Mouse (Mus musculus) left cerebral cortex, adult 18-20 months (tissue): Measurements from ENCODE around the gene Fbrsl1. TPM values are rescaled to one million over a fixed set of nuclear protein-coding genes. Genes with fewer than 3 reads are reported as not detected.

Experiments used
- DNase-seq, 2 experiments: peaks; one replicate each; pipeline ENCODE4 v3.0.0; 2021 to 2022; ENCODE audit warnings: low spot score in 2 of 2, mixed read lengths in 1 of 2
- long read RNA-seq, 2 experiments: library from polyadenylated mRNA; stranded (forward); transcript quantifications; one replicate each; pipeline ENCODE4 v2.0.0; 2021
- total RNA-seq, 2 experiments: library from RNA; stranded (reverse); gene quantifications; 2 replicates each; pipeline ENCODE4 v1.2.3; 2021

Gene Fbrsl1
- total RNA-seq: 10 to 100 TPM; 73.8 to 80.7 TPM
- long read RNA-seq, experiment 1, partial matches to known transcripts: 0 of 4 reads
- long read RNA-seq, experiment 1, other reads (novel, unspliced or antisense): 3 of 4 reads
- long read RNA-seq, experiment 2, transcript Fbrsl1-204 (1 exons, 1,988 nt): major isoform, 5 of 12 reads
- long read RNA-seq, experiment 2, partial matches to known transcripts: 1 of 12 reads
- long read RNA-seq, experiment 2, other reads (novel, unspliced or antisense): 3 of 12 reads

DNA sequence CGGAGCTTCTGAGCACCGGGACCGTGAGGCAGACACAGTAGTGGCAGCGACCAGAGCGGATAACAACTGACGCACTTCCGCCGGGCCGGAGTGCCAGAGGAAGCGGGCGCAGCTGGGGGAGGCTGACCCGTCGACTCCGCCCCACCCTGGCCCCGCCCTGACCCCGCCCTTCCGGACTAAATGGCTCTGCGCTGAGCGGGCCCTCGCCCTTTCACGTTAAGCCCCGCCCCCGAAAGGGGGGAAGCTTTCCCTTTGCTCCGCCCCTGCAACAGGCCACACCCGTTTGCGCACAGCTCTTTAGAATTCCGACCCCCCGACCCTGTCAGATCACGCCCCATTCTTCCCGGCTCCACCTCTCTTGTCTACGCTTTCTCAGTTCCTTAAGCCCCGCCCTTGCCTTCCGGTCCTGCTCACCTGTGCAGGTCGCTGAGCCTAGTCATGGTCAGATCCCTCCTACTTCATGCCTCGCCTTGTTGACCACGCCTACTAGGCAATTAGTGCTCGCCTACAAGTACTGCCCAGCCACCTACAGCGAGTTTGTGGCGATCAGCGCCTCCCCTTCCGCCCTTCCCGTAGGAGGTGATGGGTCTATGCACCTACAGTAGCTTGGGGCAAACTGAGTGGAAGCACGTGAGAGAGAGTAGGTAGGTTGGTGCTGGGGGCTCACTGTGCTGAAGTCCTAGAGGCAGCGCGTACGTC is at the start of gene Fbrsl1:
TSS of gene Fbrsl1 (minus strand) at position 68 of the 699 bp plus-strand sequence.
- DNase-seq: peak; percentile 87 to 90

DNA sequence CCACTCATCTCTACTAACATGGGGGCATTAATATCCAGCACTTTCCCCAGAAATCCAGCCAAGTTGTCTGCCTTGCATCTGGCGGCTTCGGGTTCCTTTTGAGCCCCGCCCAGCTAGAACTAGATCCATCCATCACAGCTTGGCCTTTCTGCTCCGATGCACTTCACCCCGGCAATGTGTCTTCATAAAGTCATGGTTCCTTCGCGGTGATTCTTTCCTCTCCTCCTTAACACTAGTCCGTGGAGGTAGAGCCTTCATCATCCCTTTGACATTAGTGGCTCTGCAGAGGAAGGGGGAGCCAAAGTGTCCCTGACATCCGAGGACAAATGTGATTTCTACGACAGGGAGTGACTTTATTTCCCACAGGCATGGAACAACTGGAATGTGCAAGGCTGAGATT is 49.8 kb upstream of the Fbrsl1 start:
- DNase-seq: no peak

DNA sequence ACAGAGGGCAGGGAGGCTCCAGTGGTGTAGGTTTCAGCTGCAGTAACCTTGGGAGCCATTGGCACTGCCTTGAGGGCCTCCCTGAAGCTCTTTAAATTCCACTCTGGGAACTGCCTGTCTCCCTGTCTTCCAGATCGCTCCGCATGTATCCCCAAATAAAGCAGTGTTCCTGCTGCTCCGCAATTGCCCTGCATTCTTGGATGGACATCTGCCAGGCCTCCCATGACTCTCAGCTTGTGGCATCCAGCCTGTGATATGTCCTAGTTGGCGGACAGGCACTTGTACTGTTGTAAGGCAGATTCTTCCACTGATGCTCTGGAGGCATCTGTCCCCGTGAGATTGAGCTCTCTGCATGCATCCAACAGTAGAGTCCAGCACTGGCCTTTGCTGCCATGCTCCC is 49.3 kb upstream of the Fbrsl1 start:
- DNase-seq: peak in 1 of 2 experiments; percentile 22

DNA sequence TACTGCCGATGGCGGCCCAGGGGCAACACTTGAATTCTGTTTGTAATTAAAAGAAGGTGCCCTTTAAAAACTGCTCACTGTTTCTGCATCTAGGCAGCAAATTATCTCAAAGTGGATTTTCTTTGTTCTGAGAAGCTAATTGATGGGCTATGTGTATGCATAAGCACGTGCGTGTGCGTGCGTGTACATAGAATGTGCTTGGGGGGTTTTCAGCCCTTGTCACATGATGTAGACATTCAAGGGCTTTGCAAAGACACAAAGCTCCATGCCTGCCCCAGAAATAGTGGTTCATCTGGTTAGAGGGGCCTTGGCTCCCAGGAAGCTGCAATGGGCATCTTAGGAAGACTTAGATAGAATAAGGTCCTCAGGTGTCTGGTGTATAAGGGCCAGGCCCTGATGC is 46.7 kb upstream of the Fbrsl1 start:
- no peak for DNase-seq

DNA sequence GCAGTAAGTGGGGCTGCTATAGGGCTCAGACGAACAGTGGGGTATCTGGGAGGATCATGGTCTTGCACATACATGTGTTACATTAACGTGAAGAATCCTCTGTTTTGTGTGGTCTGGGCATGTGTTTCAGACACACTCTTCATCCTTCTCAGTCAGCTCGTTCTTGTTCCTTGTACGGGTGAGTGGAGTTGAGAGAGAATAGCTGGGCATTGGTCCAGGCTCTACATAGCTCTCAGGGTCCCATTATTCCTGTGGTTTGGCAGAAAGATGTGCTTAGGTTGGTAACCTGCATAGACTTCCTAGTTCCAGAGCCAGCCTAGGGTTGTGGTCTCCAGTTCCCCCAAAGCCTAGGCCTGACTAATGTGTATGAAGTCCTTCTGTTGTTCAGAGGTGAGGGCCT is 46.1 kb upstream of the Fbrsl1 start:
- DNase-seq: no peak

DNA sequence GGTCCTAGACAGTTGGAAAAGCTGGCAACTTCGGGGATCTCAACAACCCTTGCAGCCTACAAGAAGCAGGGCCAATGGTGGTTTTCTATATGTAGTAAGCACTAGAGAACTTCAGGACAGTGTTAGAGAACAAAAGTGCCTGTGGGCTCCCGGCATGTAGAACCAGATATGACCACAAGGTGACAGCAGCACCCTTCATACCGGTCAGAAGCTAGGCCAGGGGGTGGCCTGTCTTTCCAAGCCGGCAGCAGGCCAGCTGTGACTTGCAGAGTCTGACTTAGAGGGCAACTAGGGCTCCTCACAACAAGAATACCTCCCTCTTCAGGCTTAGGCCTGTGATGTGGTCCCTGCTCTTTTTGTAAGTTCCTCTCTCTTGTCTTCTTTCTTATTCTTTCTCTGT is 45.5 kb upstream of the Fbrsl1 start:
- peak; percentile 69 to 80 for DNase-seq

DNA sequence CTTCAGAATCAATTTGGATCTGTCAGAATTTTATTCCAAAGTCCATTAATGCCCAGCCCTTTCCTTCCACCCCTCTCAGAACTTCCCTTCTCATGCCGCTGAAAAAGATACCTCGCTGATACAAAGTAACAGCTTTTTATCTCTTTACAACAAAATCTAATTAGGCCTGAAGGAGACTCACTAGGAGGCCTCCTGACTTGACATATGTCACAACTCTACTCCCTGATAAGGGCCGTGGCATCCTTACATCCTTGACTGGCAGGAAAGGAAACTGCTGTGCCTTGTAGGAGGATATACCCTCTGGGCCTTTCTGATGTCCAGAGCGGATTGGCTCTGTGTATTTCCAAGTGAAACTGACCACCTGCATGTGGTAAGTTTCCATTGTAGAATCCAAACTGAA is 41.3 kb upstream of the Fbrsl1 start:
- no peak for DNase-seq

DNA sequence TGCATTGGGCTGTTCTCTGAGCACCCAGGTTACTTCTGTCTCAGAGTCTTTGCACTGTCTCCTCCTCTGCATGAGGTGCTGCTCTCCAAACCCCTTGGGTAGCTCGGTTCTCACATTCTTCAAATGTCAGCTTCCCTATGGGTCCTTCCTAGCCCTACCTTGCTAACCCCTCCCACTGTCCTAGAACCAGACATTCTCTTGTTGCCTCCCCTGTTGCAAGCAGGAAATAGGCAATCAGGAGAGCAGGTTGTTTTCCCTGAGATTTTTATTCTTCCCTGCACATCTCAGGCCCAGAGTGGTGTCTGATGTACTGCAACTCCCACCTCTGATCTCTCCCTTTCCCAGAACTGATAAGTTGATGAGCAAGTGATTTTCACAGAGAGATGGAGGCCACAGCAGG is 39.6 kb upstream of the Fbrsl1 start:
- no peak for DNase-seq

DNA sequence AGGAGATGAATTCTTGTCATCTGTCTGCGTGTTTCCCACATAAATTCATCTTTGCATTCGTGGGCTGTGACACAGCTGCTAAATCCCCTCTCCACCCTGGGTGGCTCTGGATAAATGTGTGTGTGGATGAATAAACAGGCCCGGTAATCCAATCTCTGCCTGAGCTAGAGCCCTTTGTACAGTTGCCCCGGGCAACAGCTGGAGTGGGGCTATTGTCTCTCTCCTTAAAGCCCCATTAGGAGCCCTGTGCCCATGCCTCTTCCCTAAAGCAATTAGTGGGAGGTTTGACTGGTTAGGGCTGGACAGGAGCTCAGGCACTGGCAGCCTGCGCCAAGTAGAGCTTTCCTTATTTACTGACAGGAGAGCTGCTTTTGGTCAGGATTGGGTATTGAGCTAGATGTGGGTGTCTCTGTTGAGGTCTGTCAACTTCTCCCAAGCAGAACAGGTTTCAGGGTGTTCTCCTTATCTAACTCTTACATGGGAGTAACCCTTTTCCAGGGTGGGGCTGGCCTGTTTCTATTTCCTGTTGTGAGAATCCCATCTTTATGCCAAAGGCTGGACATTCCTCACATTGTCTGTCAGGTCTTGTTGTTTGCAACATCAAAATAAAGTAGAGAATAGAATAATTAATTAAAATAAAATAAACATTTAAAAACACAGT is 38.5 kb upstream of the Fbrsl1 start:
- no peak for DNase-seq

DNA sequence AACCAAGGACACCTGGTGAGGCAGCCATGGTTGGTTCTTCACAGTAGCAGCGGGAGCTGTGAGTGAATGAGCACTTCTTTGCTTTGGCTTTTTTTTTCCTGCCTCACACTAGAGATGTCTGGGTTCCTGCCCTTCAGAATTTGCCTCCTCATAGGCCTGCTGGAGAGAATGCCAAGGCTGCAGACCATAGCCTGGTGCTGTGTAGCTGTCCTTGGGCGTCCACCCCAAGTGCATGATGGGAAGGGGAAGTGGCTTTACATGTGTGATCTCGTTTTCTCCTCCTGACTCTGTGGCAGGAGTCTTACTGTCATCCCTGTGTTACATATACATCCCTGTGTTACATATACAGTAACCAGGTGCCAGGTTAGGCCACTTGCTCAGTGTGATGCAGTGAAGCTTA is 36.4 kb upstream of the Fbrsl1 start:
- DNase-seq: no peak

DNA sequence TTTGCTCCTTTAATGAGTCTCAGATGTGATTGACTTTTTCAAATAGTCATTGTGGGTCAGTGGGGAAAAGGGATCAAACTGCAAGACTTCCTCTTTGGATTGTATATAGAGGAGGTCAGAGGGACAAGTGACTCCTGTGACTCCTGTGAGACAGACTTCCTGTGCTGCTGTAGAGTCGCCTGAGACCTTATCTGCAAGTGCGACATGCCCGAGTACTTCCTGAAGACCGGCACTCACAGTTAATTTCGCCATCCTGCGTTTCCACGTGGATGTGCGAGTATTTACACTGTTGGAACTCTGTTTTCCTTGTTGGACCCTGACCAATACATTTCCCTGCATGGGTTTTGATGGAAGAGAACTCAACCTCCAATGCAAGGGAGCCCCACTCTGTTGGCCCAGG is 30.9 kb upstream of the Fbrsl1 start:
- no peak for DNase-seq

DNA sequence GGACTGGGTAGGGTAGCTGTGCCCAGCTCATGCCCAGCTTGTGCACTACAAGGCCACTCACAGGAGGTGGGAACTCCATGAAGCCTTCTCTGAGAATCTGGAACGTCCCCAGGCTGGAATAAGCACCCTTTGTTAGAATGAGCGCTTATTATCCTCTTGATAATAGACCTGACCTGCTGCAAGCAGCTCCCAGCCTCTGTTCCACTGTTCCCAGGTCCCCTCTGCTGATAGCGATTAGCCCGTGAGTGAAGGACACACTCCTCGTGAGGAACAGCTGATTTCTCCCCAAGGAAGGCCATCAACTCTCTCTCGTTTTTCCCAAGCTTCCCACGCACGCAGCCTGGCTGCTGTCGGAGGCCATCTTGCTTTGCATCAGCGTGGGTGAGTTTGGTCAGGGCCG is 25.9 kb upstream of the Fbrsl1 start:
- DNase-seq: no peak

DNA sequence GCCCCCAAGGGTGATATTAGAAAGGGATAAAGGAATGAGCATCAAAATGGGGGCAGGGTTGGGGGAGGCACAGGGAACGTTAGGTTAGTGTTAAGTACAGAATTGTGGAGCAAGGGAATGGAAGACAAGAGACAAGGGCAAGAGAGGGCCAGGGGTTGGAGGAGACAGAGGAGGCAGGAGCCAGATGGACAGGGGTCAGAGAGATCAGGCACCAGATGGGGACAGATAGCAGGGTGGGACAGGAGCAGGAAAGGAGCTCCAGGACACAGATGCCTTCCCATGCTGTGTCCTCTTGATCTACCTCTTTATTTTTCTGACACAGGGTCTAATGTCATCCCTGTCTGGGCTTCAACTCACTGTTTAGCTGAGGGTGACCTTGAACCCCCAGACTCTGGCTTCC is 24.5 kb upstream of the Fbrsl1 start:
- no peak for DNase-seq

DNA sequence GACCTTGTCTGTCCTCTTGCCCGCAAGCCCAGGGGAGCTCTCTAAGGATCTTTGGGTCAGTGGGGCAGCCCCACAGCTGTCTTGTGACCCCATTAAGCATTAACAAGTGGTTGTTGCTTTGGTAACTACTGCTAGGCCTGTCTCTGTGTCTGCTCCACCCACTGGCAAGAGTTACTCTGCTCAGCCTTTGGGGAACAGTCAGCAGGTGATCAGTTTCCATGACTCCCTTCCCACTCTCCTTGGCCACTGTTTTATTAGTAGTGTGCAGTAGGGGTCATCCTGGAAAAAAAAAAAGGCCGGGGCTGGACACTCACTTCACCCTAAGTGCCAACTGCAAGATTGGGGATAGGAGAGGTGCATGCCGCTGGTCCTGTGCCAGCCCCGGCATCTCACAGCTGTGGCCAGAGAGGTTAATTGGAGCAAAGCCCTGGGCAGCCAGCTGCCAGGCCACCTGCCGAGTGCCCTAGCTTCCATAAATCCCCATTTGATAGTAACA is 23.7 kb upstream of the Fbrsl1 start:
- no peak for DNase-seq

DNA sequence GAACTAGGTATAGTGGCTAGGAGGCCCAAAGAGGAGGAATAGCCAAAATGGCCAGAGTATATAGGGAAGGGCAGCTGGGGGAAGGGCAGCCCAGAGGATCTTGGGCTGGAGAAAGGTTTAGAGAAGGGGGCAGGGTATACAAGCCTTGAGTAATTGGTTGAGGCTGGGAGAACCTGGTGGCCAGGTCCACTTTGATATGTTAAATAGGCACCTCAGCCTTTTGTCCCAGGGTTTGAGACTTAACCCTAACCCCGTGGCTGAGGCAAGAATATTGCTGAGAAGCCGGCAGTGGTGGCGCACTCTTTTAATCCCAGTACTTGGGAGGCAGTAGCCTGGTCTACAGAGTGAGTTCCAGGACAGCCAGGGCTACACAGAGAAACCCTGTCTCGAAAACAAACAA is 23.0 kb upstream of the Fbrsl1 start:
- DNase-seq: no peak

DNA sequence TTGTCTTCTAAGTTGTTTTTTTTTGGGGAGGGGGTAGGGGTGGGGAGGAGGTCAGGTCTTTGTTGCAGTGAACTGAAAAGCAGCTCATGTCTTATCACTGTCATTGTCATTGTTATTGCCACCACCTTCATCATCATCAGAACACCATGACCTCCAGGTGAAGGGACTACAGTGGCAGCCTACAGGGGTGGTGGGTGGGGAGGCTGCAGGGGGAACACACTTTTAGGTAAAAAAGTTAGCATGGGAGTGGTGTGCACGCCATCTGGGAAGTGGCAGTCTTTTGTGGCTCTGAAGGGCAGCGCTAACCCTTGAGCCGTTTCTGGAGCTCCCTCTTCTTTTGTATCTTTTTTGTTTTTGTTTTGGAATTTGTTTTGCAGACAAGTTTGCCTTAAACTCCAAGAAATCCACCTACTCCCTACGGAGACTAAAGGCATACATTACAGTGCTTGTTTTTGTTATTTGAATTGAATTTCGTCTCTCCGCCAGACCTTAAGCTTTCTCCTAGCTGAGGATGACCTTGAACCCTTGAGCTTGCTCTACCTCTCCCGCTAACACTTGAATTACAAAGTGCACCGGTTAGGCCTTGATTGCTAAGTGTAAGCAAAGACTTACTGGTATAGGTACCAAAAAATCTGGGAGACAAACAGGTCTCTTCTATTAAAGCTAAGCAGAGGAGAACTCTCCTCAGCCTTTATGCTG is 21.1 kb upstream of the Fbrsl1 start:
- no peak for DNase-seq

DNA sequence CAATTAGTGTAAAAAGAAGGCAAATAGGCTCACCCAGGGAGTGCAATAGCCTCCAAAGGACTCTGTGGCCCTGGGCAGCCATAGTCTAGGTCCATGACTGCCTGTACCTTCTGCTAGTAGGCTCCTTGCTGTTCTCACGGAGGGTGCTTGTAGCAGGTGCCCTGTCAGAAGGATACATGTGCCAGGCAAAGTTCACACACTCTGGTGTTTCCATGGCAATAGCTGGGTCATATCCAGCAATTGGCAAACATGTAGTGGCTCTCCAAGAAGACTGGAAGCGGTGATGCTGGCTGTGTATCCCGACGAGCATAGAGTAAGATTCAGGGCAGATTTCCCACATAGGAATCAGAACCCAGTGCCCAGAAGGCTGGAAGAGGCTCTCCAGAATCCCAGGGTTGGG is 20.0 kb upstream of the Fbrsl1 start:
- no peak for DNase-seq

DNA sequence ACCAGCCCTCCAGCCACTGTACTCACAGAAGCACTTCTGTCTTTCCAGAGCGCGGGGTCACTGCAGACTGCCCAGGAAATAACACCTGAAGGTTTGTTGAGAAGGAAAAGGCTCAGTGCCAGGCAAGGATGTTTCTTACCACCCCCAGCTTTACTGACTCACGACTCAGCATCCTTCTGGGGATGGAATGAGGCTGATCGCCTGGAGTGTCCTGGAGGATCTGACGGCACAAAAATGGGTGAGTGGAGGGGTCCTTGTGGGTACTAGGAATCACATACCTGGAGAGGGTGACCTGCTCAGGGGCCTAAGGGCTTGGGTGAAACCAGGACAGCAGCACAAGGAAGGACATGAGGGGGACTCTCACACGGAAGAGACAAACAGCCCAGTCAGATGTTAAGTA is 19.4 kb upstream of the Fbrsl1 start:
- no peak for DNase-seq

DNA sequence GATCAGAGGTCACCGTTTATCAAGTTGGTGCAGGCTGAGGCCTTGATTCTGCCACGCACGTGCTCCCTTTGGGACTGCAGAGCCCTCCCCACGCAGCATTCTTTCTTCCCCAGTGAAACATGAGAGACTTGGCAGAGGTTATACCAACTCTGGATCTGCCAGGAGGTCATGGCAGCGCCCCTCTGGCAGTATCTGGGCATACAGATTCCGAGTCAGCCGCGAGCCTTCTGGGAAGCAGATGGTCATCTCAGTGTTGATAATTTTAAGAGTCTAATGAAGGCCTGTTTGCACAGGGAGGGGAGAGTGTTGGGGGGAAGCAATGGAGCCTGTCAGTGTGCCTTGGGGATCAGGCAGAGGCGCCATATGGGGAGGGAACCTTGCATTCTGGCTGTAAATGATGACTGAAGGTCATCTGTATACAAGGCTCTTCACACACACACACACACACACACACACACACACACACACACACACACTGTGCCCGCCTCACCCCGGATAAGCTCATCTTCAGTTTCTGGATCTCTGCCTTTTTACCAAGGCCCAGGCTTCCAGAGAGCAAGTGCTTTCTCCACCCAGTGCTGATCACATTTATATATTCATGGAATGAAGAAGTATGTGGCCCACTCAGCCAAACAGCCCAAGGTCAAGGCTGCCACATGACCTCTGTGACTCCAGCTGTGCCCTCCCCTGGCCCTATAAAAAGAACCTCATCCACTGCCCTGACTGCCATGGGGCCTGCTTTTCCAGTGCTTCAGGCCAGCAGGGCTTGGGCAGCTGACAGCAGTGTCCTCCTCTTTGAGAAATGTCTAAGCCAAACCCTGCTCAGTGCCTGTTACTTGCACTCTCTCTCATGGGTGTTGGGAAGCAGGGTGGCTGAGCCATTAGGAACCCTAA is 18.5 kb upstream of the Fbrsl1 start:
- no peak for DNase-seq

DNA sequence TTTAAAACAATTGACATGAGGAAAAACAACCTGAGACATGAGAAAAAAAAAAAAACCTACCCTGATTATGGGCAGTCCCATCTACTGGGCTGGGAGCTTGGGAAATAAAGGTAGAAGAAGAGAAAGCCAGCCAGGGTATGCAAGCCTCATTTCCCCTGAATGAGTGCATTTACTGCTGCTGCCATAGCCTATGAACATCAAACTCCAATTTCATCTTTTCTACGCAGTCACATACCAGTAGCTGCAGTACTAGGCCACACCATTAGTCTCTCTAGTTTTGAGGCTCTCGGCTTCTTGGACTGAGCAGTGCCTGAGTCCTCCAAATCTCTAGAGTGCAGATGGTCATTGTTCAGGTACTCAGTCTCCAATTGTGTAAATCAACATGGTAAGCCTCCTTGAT is 14.3 kb upstream of the Fbrsl1 start:
- DNase-seq: no peak

DNA sequence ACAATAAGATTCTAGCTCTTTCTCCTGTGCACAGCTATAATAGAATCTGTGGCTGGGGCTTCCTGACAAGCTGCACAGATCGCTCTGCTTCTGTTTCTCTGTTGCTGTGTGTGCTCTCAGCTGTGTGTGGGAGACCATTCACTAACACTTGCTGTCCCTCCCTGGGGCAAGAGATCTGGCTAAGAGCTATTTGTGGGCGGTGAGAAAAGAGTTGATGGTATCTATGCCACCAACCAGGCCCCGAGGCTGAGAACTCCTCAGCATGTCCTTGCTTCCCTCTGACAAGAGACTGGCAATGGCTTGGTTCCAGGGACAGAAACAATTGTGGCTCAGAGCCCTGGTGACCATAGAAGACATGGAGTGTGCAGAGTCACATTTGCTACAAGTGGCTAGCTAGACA is 10.6 kb upstream of the Fbrsl1 start:
- DNase-seq: peak; percentile 59 to 73
